Mouse (Mus musculus): Measurements from ENCODE around the gene Zdhhc5. TPM values are rescaled to one million over a fixed set of nuclear protein-coding genes. Genes with fewer than 3 reads are reported as not detected.

The Zdhhc5 gene
- polyA plus RNA-seq, 1 experiment from 2014 or later, result 33.3 TPM

DNA sequence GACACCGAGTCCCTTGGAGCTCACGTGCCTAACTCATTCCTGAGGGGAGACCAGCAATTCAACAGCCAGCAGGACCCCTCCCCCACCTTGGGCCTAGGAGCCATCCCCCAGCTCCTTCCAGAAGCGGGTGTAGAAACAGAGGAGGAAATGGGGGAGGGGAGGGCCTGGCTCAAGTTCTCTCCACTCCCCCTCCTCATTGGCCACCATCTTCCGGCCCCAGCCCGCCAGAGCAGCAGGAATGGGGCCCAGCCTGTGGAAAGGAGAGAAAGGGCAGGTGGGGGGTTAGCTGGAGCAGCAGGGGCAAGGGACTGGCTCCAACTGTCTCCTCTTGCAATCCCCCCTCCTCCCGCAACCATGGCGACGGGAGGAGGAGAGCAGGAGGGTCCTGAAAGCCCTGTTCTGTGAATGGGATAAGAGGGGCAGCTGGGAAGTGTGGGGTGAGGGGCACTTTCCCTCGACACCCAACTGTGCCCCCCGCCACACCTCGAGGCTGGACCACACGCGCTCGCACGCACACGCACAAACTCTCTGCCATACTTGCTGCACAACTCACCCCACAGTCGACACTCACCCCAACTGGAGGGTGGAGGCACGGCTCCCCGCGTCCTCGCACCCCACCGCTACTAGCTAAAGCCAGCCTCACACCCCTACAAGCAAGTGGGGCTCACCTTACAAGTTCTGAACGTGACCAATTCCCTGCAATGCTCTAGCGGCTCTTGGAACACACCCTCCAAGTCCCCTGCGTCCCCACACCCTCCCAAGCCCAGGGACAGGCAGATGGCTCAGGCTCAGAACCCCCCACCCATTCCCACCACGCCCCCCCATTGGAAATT, 27.7 kb upstream of the Zdhhc5 start:
- DNase-seq (ENCODE audit: low spot score), result peak; percentile 95
- peaks cover 64% of the 10 kb centered on the region for H3K4me1 ChIP-seq
- peak overlapping the region; percentile 92 for H3K4me3 ChIP-seq
- H3K9me3 ChIP-seq, result no peaks in the 10 kb centered on the region
- under 1% methylated on average over 26 of the region's 26 CpGs for WGBS
- H3K36me3 ChIP-seq, result peaks cover 25% of the 10 kb centered on the region
- peak overlapping the region; percentile 100 for H3K27ac ChIP-seq
- no peaks in the 10 kb centered on the region for H3K27me3 ChIP-seq (ENCODE audit: insufficient read depth, poor library complexity, severe bottlenecking)

DNA sequence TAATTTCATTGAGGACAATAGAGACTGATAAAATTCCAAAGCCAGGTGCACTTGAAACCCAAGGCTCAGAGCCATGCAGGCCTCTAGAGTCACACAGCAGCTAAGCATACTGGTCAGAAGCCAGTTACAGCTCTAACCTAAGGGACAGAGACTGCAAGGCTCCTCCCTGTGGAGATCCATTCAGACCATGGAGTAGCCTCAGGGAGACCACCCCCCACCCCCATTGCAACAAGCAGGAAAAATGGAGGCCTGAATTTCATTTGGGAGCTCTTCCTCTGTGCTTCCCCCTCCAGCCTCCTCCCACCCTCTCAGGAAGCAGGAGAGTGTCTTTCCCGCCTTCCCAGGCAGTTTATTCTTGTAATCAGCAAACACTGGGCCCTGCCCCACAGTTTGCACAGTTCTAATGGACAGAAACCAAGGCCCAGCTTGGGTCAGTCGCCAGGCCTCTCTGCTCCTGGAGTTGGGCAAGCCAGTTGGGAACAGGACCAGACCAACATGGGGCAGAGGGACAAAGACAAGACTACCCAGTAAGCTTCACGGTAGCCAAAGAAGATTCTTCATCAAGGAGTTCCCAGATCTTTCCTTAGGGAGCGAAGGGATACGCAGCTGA, 27.0 kb upstream of the Zdhhc5 start:
- Histone ChIP-seq H3K27me3 (ENCODE audit: insufficient read depth, poor library complexity, severe bottlenecking) (no peaks in the 10 kb centered on the region), H3K9me3 (no peaks in the 10 kb centered on the region), H3K4me3 (peak overlapping the region; percentile 92), H3K4me1 (peaks cover 68% of the 10 kb centered on the region), H3K36me3 (peaks cover 25% of the 10 kb centered on the region), H3K27ac (peak overlapping the region; percentile 100)
- 6% methylated on average over 5 of the region's 5 CpGs for WGBS
- DNase-seq (ENCODE audit: low spot score), result no peak

DNA sequence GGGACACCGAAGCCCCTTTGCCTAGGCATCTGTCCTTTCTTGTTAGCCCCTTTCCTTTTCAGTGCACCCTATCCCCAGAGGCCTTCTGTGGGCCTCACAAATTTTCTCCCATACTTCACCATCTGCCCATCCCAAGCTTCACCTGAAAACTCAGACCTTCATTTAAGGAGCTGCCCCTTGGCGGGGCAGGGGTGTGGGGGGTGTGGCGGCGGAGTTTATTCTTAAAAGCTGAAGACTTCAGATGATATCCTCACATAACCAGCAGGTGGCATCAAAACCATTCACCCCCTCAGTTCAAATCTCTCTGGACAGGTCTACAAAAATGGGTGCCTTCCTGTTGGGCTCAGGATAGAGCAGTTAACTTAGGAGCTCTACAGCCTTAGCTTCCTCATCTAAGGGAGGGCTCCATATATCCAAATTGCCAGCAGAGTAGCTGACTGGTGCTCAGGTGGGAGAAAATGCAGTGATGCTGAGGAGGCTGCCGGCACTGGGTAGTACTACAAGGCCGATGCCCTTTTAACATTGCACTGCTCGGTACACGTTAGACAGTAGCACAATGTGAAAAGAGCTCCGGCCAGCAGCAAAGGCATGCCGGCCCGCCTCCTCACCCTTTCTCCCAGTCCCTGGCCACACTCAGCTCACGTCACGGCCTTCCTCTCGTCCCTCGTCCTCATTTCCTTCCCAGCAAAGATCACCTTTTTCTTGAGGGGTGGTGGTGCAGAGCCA, 25.8 kb upstream of the Zdhhc5 start:
- Histone ChIP-seq H3K27me3 (ENCODE audit: insufficient read depth, poor library complexity, severe bottlenecking) (no peaks in the 10 kb centered on the region), H3K4me3 (peak overlapping the region; percentile 92), H3K27ac (no peak overlapping the region), H3K36me3 (peaks cover 25% of the 10 kb centered on the region), H3K4me1 (peaks cover 76% of the 10 kb centered on the region), H3K9me3 (no peaks in the 10 kb centered on the region)
- no peak for DNase-seq (ENCODE audit: low spot score)
- 76% methylated on average over 15 of the region's 15 CpGs for WGBS

DNA sequence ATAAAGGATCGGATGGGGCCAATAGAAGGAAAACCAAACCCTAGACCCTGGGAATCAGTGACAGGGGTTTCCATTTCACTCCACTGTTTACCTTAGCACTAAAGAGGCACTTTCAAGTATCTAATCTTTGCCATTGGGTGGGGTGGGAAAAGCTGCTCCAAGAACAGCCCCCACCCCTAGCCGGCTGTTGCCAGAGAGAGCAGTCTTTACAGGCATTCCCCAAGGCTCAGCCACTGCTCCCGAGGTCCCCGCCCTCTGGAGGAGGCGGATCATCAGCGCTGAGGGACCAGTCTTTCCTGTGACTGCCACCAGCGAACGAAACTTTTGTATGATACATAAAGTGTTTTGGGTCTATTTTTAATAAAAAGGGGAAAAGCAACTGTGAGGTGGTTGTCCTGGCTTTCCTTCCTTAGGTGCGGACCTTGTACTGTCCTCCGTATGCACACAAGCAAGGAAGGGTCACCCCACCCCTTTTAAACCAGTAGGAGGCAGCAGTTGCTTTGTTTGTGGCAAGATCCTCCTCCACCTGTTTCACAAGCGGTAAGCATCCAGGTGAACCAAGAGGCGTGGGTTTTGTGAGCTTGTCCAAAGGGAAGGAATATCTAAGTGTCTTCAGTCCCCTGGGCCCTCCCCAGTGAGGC, 23.4 kb upstream of the Zdhhc5 start:
- Histone ChIP-seq H3K27ac (peak overlapping the region; percentile 84), H3K27me3 (ENCODE audit: insufficient read depth, poor library complexity, severe bottlenecking) (no peaks in the 10 kb centered on the region), H3K9me3 (no peaks in the 10 kb centered on the region), H3K4me1 (peaks cover 88% of the 10 kb centered on the region), H3K4me3 (peak overlapping the region; percentile 40), H3K36me3 (peaks cover 25% of the 10 kb centered on the region)
- WGBS, result 2% methylated on average over 12 of the region's 12 CpGs
- peak; percentile 88 for DNase-seq (ENCODE audit: low spot score)

DNA sequence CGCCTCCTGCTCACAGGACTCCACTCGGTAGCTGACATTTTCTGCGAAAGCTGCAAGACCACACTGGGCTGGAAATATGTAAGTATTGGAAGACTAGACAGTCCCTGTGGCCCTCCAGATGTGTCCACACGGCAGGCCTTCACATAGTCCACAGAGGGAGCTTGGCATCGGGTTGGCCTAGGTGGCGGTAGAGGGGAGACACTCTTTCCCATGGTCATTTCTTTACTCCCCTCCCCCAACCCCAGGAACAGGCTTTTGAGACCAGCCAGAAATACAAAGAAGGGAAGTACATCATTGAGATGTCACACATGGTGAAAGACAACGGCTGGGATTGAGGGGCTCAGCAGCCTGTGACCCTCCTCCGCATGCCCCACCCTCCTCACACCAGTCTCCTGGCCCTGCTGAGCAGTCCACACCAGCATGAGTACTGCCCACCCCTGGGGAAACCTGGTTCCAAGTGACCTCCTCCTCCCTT, 22.5 kb upstream of the Zdhhc5 start:
- H3K27ac ChIP-seq, result peak overlapping the region; percentile 84
- no peaks in the 10 kb centered on the region for H3K9me3 ChIP-seq
- no peaks in the 10 kb centered on the region for H3K27me3 ChIP-seq (ENCODE audit: insufficient read depth, poor library complexity, severe bottlenecking)
- WGBS, result 8% methylated on average over 8 of the region's 8 CpGs
- DNase-seq (ENCODE audit: low spot score), result peak; percentile 82
- H3K4me1 ChIP-seq, result peaks cover 87% of the 10 kb centered on the region
- peaks cover 25% of the 10 kb centered on the region for H3K36me3 ChIP-seq
- H3K4me3 ChIP-seq, result peak overlapping the region; percentile 1; the same call in 1 of the 2 replicates

DNA sequence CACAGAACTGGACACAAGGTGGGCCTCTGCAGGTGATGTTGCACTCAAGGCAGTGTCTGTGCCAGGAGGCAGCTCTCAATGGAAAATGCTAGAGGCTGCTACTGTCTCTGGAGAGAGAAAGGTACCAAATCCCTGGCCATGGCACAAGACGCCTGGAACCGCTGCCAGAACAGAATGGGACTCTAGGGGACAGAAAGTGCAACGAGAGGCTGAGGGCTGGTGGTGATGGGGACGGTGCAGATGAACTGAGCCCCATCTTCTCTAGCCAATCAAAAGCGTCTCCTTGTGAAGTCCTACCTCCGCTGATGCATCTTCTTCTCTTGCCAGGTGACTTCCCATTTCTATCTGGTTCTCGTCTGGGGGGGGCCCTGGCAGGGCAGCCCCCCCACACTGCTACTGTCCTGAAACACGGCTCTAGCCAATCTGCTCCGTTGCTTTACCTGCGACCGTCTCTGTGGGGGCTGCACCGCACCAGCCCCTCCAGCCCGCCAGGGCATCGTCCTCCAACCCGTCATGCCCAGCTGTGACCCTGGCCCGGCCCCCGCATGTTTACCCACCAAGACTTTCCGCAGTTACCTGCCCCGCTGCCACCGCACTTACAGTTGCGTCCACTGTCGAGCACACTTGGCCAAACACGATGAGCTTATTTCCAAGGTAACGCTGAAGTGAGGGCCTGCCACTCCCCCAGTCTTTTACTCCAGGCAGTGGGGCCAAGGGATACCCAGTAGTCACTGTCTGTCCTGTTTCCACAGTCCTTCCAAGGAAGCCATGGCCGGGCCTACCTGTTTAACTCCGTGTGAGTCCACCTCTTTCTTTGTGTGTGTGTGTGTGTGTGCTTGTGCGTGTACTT, 21.6 kb upstream of the Zdhhc5 start:
- Histone ChIP-seq H3K4me1 (peaks cover 77% of the 10 kb centered on the region), H3K27me3 (ENCODE audit: insufficient read depth, poor library complexity, severe bottlenecking) (no peaks in the 10 kb centered on the region), H3K9me3 (no peaks in the 10 kb centered on the region), H3K4me3 (peak overlapping the region; percentile 60), H3K27ac (peak overlapping the region; percentile 84), H3K36me3 (peaks cover 18% of the 10 kb centered on the region)
- 9% methylated on average over 27 of the region's 27 CpGs for WGBS
- no peak for DNase-seq (ENCODE audit: low spot score)

DNA sequence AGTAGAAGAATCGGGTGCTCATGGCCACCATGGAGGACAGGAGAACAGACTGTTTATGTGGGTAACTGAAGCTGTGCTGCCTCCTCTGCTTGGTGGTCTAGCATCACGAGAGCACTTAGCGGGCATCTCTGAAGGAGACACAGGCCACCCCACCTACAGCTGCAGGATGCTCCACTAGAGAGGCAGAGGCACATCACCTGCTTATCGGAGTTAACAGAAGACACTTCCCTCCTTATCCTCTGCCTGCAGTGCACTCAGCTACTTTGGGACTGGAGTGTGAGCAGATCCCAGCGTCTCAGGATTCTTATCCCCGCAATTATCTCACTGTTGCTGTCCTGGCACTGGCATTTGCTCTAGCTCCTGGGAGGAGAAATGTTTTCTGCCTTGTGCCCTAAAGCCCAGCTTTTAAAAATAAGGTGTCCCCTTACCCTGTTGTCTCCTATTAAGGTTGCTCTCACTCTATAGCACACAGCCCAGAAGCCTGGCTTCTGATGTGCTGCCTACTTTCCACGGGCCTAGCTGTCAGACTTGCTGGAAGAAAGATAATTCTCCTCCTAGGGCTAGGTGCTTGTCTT, 20.5 kb upstream of the Zdhhc5 start:
- Histone ChIP-seq H3K27me3 (ENCODE audit: insufficient read depth, poor library complexity, severe bottlenecking) (no peaks in the 10 kb centered on the region), H3K4me1 (peaks cover 67% of the 10 kb centered on the region), H3K36me3 (peaks cover 7% of the 10 kb centered on the region; the same call in 1 of the 2 replicates), H3K27ac (peak overlapping the region; percentile 84), H3K4me3 (peak overlapping the region; percentile 60), H3K9me3 (no peaks in the 10 kb centered on the region)
- 12% methylated on average over 7 of the region's 7 CpGs for WGBS
- DNase-seq (ENCODE audit: low spot score), result peak; percentile 92

DNA sequence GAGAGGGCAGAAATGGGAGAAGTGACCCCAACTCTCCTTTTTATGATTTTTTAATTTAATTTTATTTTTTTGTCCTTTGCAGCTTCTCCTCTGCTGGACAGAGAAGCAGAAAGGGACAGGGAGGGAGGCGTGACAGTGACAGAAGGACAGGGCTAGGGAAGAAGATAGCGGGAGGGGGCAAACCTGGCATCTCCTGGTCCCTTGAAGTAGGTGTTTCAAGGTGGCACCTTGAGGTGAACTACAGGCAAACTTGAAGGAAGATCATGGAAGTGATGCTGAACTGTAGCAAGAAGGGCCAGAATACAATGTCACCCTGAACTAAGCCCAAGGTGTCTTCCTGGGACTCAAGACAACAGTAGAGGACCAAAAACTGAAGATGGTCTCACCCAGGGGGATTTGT, 19.9 kb upstream of the Zdhhc5 start:
- 3% methylated on average over 2 of the region's 2 CpGs for WGBS
- Histone ChIP-seq H3K27me3 (ENCODE audit: insufficient read depth, poor library complexity, severe bottlenecking) (no peaks in the 10 kb centered on the region), H3K9me3 (no peaks in the 10 kb centered on the region), H3K4me1 (peaks cover 62% of the 10 kb centered on the region), H3K27ac (peak overlapping the region; percentile 84), H3K4me3 (peak overlapping the region; percentile 60), H3K36me3 (0 out of 2 replicates have a peak, but pooled peaks cover 1% of the 10 kb centered on the region)
- DNase-seq (ENCODE audit: low spot score), result no peak

DNA sequence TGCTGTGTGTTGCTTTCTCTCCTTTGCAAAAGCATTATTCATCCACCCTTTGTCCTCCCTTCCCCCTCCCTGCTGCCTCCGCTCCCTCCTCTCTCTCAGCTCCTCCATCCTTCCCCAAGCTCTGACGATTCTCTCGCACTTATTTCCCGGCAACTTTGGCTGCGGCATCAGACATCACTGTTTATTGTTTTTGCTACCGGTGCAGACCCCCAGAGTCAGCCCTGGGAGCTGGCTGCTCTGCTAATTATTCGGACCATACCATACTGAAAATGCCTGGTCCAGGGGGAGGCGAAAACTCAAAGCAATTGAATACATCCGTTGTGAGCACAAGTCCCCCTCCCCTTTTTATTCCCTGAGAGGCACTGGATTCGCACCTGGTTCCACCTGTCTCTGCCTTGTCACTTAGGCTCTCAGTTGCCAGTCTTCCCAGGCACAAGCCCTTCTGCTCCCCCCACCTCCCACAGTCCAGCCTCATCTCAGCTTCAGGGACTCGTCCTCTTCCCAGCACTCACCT, 19.4 kb upstream of the Zdhhc5 start:
- Histone ChIP-seq H3K9me3 (no peaks in the 10 kb centered on the region), H3K27ac (peak overlapping the region; percentile 84), H3K36me3 (no peaks in the 10 kb centered on the region), H3K27me3 (ENCODE audit: insufficient read depth, poor library complexity, severe bottlenecking) (no peaks in the 10 kb centered on the region), H3K4me1 (peaks cover 57% of the 10 kb centered on the region), H3K4me3 (peak overlapping the region; percentile 60)
- no peak for DNase-seq (ENCODE audit: low spot score)
- WGBS, result under 1% methylated on average over 11 of the region's 11 CpGs

DNA sequence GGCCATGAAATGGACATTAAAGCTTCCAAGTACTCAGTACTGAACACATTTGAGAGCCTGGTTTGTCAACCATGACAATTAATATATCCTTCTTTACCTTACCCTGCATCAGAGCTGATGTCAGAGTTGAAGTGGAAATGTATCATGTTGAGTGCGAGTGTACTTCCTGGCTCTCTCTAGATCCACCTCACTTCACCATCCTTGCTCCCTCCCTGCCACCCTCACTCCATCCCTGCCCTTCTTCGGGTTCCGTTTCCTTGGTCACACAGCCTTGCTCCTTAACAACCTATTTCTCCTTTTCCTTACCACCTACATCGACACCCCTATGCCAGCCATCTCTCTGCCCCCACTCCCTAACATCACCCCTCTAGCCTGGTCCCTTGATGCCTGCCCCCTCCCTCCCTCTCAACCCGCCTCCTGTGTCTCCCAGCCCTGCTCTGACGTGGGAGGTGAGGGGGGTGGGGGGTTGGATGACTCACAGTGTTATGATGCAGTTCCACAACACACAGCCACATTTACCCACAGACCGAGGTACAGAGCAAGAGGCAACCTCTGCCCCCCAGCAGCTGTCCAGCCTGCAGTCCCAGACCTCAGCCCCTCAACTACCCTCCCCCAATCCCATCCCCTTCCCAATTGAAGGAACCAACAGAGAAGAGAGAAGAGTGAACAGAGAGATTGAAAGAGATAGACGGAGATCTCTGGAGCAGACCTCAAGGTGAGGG, 18.8 kb upstream of the Zdhhc5 start, which contains the start of gene Ypel4:
Ypel4 (plus strand) TSS at position 480 of the 722 bp plus-strand sequence.
- Histone ChIP-seq H3K4me1 (peaks cover 51% of the 10 kb centered on the region), H3K36me3 (no peaks in the 10 kb centered on the region), H3K27me3 (ENCODE audit: insufficient read depth, poor library complexity, severe bottlenecking) (no peaks in the 10 kb centered on the region), H3K9me3 (no peaks in the 10 kb centered on the region), H3K27ac (peak within 1 kb of the TSS; percentile 84), H3K4me3 (peak within 1 kb of the TSS; percentile 60)
- DNase-seq (ENCODE audit: low spot score), result peak; percentile 88
- WGBS, result 3% methylated on average over 8 of the region's 8 CpGs

DNA sequence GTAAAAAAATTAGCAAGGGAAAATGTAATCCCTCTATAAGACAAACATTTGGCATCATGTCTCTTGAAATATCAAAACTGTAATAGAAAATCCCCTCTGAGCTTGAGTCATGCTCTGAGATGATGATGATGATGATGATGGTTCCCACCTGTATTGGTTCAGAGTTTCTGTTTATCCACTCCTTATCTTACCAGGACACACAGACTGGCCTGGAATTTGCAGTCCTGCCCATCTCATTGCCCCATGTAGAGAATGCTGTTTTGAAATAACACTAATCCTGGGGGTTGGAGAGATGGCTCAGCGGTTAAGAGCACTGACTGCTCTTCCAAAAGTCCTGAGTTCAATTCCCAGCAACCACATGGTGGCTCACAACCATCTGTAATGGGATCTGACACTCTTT, 17.4 kb upstream of the Zdhhc5 start:
- H3K4me1 ChIP-seq, result peaks cover 41% of the 10 kb centered on the region

More for the DNA sequence above, 17.4 kb upstream of the Zdhhc5 start:
- Histone ChIP-seq H3K4me3 (no peak overlapping the region), H3K27me3 (ENCODE audit: insufficient read depth, poor library complexity, severe bottlenecking) (no peaks in the 10 kb centered on the region), H3K9me3 (no peaks in the 10 kb centered on the region), H3K27ac (no peak overlapping the region), H3K36me3 (no peaks in the 10 kb centered on the region)
- peak; percentile 28 for DNase-seq (ENCODE audit: low spot score)
- WGBS, result 80% methylated on average over 1 of the region's 1 CpGs

Data from heart, embryonic 10.5 days (tissue).